Mouse (Mus musculus) MEL (cell line): Measurements from ENCODE around the gene Abhd2.

Experiments used
- CTCF ChIP-seq, 3 experiments: IDR thresholded peaks in 2 of 3; conservative IDR thresholded peaks in 1 of 3; 2 replicates each; pipeline ENCODE4 v1.5.1; 2011 to 2012; ENCODE audit warnings: low read length in 3 of 3, low read depth in 2 of 3, mild to moderate bottlenecking in 2 of 3, improper control_type of control experiment in 1 of 3, inconsistent platforms in 1 of 3, mixed read lengths in 1 of 3, moderate library complexity in 1 of 3; ENCODE audit not compliant: control insufficient read depth in 1 of 3, insufficient read depth in 1 of 3, poor library complexity in 1 of 3, severe bottlenecking in 1 of 3
- E2F4 ChIP-seq: IDR thresholded peaks from 2 replicates; pipeline ENCODE4 v1.6.1; 2011; ENCODE audit warnings: low read depth, low read length, improper control_type of control experiment, borderline replicate concordance
- EP300 ChIP-seq, 2 experiments: IDR thresholded peaks; 2 replicates each; pipeline ENCODE4 v1.6.1; 2011; ENCODE audit warnings: improper control_type of control experiment in 2 of 2, low read length in 2 of 2, low read depth in 1 of 2, mild to moderate bottlenecking in 1 of 2
- GATA1 ChIP-seq: IDR thresholded peaks from 2 replicates; pipeline ENCODE4 v1.6.1; 2011; ENCODE audit warnings: low read depth, low read length, improper control_type of control experiment
- MAFK ChIP-seq: IDR thresholded peaks from 2 replicates; pipeline ENCODE4 v1.6.1; 2011; ENCODE audit warnings: low read depth, mild to moderate bottlenecking, low read length, improper control_type of control experiment, borderline replicate concordance
- MAX ChIP-seq: IDR thresholded peaks from 2 replicates; pipeline ENCODE4 v1.6.1; 2011; ENCODE audit warnings: low read length, improper control_type of control experiment
- MXI1 ChIP-seq: IDR thresholded peaks from 2 replicates; pipeline ENCODE4 v1.6.1; 2011; ENCODE audit warnings: mild to moderate bottlenecking, low read depth, low read length, improper control_type of control experiment
- POLR2A ChIP-seq, 2 experiments: IDR thresholded peaks; 2 replicates each; pipeline ENCODE4 v1.6.1; 2011 to 2012; ENCODE audit warnings: low read length in 2 of 2, mild to moderate bottlenecking in 2 of 2, control low read depth in 1 of 2, improper control_type of control experiment in 1 of 2, low read depth in 1 of 2, moderate library complexity in 1 of 2; ENCODE audit not compliant: control insufficient read depth in 1 of 2, insufficient read depth in 1 of 2, poor library complexity in 1 of 2
- POLR2AphosphoS5 ChIP-seq: IDR thresholded peaks from 2 replicates; pipeline ENCODE4 v1.6.1; 2012; ENCODE audit warnings: low read depth, borderline replicate concordance, mild to moderate bottlenecking, inconsistent platforms, low read length, moderate library complexity, mixed read lengths
- ZC3H11A ChIP-seq: IDR thresholded peaks from 2 replicates; pipeline ENCODE4 v1.6.1; 2012; ENCODE audit warnings: low read depth, mild to moderate bottlenecking, inconsistent platforms, low read length, improper control_type of control experiment
- ZMIZ1 ChIP-seq: IDR thresholded peaks from 2 replicates; pipeline ENCODE4 v1.6.1; 2012; ENCODE audit warnings: low read depth, mild to moderate bottlenecking, inconsistent platforms, low read length, improper control_type of control experiment, moderate library complexity

- TF ChIP-seq MXI1 (no peak), MAFK (no peak), EP300 (IDR thresholded peaks at IDR 0.05; ENCODE audit: low read depth in 1 of 2, low read length in 2 of 2) (no peak), CTCF (IDR thresholded peaks at IDR 0.05 in 2 of 3, conservative IDR thresholded peaks at IDR 0.05 in 1 of 3; ENCODE audit: control insufficient read depth in 1 of 3, insufficient read depth in 1 of 3, low read depth in 2 of 3, low read length in 3 of 3, poor library complexity in 1 of 3, severe bottlenecking in 1 of 3) (peak; percentile 34 to 45 (median 41)), POLR2A (IDR thresholded peaks at IDR 0.05; ENCODE audit: control insufficient read depth in 1 of 2, insufficient read depth in 1 of 2, low read depth in 1 of 2, low read length in 2 of 2, poor library complexity in 1 of 2) (no peak), MAX (no peak), ZC3H11A (no peak), ZMIZ1 (no peak), POLR2AphosphoS5 (no peak), E2F4 (no peak), GATA1 (no peak)
Observed at GRCm38 (mm10) chr7:79255752-79256151, 17.2 kb upstream of the Abhd2 start.
